Mouse (Mus musculus) G1E-ER4 (cell line): ENCODE measurements around the gene Gcnt3. TPM values are rescaled to one million over a fixed set of nuclear protein-coding genes. Genes with fewer than 3 reads are reported as not detected.

Experiments
- GATA1 ChIP-seq: IDR thresholded peaks from one replicate; pipeline ENCODE4 v1.8.0; 2012; ENCODE audit warnings: low read length, inconsistent platforms
- polyA plus RNA-seq: library from polyadenylated mRNA; stranded (reverse); fragments of >175 nt; gene quantifications from 2 replicates; pipeline ENCODE4 v1.2.3, GENCODE M21; 2012

Gcnt3 gene
- not detected in 2 replicates for polyA plus RNA-seq

DNA sequence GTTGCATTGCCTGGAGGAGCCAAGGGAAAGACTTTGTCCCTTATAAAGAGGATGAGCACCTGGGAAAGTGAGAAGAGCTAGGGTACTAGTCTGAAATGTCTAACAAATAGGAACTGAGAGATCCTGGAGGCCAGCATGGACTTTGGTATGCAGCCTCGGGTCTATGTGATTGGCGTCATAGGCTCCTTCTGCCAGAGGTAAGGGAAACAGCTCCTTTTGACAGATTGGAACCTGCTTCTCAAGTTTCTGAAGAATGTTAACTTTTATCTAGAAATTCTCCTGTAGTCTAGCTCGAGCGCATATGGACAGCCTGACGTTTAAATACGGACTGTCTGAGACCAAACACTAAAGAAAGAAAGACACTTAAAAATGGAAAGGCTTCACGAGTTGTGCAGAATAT lies at the start of gene Gcnt3:
Gene Gcnt3, minus strand, starts transcription at position 101 of the 400 bp plus-strand sequence.
- no peak for TF ChIP-seq GATA1

DNA sequence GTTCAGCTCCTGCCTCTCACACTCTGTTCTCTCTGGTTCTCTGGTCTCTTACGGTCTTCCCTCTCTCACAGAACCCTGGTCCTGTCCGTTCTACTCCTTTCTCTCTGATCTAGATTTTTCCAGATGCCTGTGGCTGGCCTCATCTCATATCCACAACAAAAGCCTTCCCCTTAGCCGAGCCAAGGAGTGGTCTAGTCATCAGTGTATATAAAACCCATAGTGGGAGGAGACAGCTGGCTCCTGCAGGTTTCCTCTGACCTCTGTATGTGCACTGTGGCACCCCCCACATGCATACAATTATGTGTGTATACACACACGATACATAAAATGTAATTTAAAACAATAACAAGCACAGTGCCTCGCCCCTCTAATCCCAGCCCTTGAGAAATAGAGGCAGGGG lies 49.5 kb upstream of the Gcnt3 start:
- TF ChIP-seq GATA1 = no peak

GRCm38 (mm10) chr9:70086091-70086490 lies 48.2 kb upstream of the Gcnt3 start:
- no peak for TF ChIP-seq GATA1

DNA sequence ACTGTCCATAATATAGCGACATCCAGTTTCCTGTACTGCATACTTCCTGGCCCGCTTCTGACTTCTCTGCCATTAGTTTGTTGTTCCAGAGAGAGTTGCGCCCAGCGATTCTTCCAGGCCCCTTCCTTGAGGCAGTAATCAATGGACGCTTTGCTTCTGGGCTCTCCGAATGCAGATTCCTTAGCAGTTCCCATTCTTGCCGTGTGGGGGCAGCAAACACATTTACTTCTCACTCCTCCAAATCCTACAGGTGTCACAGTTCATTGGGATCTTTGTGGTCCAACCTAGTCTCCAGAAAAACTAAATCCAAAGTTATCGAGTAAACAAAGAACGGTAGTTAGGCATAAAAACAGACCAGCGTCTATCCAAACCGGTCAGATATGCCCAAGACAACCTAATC lies 46.2 kb upstream of the Gcnt3 start:
- no peak for TF ChIP-seq GATA1

- TF ChIP-seq GATA1 = no peak
These were observed 44.7 kb upstream of the Gcnt3 start for GRCm38 (mm10) chr9:70082357-70083204.

DNA sequence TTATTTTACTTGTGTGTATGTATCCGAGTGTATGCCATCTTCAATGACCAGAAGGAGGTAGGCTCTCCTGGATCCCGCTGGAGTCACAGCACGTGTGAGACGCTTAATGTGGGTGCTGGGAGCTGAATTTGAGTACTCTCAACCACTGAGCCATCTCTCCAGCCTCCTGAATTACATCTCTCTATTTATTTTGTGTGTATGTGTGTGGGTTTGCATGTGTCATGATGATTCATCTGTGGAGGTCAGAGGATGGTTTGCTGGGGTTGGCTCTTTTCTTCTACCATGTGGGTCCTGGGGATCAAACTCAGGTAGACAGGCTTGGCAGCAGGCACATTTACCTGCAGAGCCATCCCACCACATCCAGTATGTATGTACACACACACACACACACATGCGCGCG lies 43.9 kb upstream of the Gcnt3 start:
- TF ChIP-seq GATA1 = no peak

DNA sequence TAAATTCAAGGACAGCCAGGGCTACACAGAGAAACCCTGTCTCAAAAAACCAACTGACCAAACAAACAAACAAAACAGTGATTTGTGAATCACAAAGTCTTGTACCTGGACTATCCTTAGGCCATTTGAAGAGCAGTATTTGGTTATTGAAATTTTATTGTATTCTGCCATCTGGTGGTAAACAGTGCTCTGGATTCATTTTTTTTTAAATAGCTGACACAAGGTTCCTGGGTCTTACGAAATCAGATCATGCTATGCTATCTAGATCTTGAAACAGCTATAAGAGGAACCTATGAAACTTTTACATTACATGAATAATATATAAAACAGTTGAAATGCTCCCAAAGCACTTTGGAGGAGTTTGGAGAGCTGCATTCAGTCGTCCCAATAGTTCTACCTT lies 43.1 kb upstream of the Gcnt3 start:
- no peak for TF ChIP-seq GATA1

DNA sequence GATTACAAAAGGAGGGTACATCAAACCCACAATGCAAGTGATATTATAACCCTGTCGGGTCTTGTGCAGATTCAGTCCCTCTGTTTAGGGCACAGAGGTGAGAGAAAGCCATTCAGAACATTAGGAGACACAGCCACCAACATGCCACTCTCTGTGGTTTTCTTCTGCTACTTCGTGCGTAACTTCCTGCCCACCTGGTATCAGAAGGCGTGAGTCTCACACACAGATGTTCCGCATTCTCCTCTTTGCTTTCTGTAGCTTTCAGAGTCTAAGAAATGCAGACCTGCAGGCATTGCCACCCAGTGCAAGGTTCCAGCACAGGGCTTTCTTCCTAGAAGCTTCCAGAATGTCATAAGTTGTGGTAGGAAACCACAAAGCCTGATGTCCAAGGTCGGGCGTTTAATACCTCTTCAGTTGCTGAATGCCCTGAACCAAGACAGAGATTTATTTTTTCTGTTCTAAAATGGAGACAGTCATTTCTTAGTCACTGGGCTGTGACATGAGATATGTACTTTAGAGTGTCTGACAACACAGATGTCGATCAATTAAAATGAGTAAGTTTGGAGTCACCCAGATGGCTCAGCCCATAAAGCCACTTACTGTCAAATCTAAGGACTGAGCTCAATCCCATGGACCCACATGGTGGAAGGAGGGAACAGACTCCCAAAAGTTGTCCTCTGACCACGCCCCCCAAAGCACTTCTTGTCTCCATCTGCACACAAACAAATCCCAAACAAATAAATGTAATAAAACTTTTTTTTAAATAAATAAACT lies 42.3 kb upstream of the Gcnt3 start:
- no peak for TF ChIP-seq GATA1

GRCm38 (mm10) chr9:70078034-70078433 lies 40.1 kb upstream of the Gcnt3 start:
- no peak for TF ChIP-seq GATA1

- TF ChIP-seq GATA1 = no peak
These were observed 39.3 kb upstream of the Gcnt3 start for GRCm38 (mm10) chr9:70077170-70077569.

DNA sequence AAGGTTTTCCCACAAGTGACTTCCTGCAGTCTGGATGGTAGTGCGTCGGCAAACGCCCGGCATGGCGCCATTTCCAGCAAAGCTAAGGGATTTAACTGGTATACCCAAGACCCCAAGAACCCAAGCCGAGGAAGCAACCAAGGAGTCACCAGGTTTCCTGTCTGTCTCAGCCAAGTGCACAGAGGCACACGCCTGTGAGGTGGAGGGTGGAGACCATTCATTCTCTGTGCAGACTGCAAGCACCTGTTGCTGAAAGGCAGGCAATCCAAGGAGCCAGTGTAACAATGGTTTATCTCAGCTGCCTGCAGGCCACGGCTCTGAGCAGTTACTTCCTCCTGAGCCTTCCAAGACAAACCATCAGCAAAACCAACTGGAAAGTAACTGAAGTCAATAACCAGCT lies 34.5 kb upstream of the Gcnt3 start:
- TF ChIP-seq GATA1 = no peak

- no peak for TF ChIP-seq GATA1
These were observed 32.1 kb upstream of the Gcnt3 start for GRCm38 (mm10) chr9:70069961-70070435.

DNA sequence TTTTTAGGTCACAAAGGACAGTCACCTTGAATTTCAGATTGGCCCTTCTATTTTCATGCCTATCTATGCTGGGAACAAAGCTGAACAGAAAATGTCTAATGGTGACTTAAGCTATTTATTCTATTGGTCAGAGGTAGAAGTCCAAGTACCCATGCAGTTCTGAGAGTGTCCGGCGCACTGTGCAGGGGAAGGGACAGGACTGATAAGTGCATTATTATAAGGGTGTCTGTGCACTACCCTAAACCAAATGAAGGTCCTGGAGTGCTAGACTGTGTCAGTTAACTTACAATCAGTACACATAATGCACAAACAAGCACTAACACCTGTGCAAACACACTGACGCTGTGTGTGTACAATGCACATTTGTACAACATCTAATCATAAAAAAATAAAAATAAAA lies 29.6 kb upstream of the Gcnt3 start:
- no peak for TF ChIP-seq GATA1

DNA sequence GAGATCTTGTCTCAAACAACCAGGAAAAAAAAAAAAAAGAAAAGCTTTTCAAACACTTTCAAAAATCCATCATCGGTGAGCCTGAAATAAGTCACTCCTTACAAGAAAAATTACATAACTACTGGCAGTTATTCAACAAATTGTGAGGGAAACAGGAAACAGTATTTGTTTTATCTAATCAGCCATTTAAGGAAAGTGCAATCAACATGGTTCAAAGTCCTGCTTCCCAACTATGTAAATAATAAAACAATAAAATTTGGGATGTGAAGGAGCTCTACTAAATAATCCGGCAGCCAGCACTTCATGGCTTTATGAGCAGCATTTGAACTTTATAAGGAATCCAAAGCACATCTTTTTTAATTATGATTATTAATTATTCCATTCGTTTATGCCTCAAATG lies 24.1 kb upstream of the Gcnt3 start:
- no peak for TF ChIP-seq GATA1

GRCm38 (mm10) chr9:70053411-70053810 lies 15.5 kb upstream of the Gcnt3 start:
- no peak for TF ChIP-seq GATA1

DNA sequence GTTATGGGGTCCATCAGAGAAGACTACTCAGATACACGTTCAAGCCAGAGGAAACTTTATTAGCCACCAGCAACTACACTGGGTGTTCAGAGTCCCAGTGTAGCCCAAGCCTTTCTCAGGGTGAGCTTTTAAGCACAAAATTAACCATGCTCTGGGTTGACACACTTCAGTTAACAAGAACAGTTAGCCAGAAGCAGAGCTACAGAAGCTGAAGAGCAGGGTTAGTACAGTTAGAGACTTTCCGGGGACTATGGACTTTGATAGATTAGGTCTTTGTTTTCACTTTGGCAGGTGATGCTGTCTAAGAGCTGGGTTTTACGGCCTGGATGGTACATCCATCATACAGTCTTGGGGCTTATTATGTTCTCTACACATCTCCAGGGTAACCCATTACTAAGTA lies 14.8 kb upstream of the Gcnt3 start:
- TF ChIP-seq GATA1 = no peak

DNA sequence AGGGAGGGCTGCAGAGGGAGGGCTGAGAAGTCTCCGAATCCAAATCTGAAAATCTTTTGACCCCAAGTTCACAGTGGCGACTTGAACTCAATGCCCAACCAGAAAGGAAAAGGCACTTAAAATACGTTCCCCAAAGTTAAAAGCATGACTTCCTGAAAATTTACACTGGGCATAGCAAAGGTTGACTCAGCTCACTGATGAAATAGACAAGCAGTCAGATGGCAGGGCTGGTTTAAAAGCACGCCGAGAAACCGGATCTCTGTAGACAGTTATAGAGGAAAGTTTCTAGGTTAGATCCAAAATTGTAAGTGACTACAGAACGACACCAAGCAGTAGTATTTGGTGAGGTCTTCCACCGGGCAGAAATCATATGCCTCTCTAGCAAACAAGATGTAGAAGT lies 12.0 kb upstream of the Gcnt3 start:
- TF ChIP-seq GATA1 = no peak

GRCm38 (mm10) chr9:70049416-70049783 lies 11.5 kb upstream of the Gcnt3 start:
- TF ChIP-seq GATA1 = no peak
